Mouse (Mus musculus) hindbrain, embryonic 10.5 days (tissue): ENCODE measurements around the gene Oaz3. TPM values are rescaled to one million over a fixed set of nuclear protein-coding genes. Genes with fewer than 3 reads are reported as not detected.
A peak's percentile ranks its signal among the peaks of the same experiment; 100 is the strongest.

ENCODE experiments used
- DNase-seq: peaks from one replicate; pipeline ENCODE4 v3.0.0-alpha.2; 2017; ENCODE audit warnings: low spot score
- H3K27ac ChIP-seq: fragments of 300-500 bp; sonication (generic); 2 replicates; pipeline ENCODE4 v1.5.1; 2016; ENCODE audit warnings: mild to moderate bottlenecking, moderate library complexity
- H3K27me3 ChIP-seq: fragments of 300-500 bp; sonication (generic); 2 replicates; pipeline ENCODE4 v1.6.1; 2016; ENCODE audit warnings: mild to moderate bottlenecking; ENCODE audit not compliant: poor library complexity, insufficient read depth, severe bottlenecking
- H3K36me3 ChIP-seq: fragments of 300-500 bp; sonication (generic); 2 replicates; pipeline ENCODE4 v1.6.1; 2016; ENCODE audit warnings: mild to moderate bottlenecking, moderate library complexity
- H3K4me1 ChIP-seq: fragments of 300-500 bp; sonication (generic); replicated peaks from 2 replicates; pipeline ENCODE4 v1.6.1; 2016; ENCODE audit warnings: mild to moderate bottlenecking
- H3K4me3 ChIP-seq: fragments of 300-500 bp; sonication (generic); 2 replicates; pipeline ENCODE4 v1.5.1; 2016; ENCODE audit warnings: mild to moderate bottlenecking, moderate library complexity
- H3K9me3 ChIP-seq: fragments of 300-500 bp; sonication (generic); 2 replicates; pipeline ENCODE4 v1.6.1; 2016; ENCODE audit warnings: mild to moderate bottlenecking, moderate library complexity
- WGBS: fragments of 180-500 bp; shearing (Covaris S2); methylation state at CpG from one replicate; pipeline ENCODE4 v1.1.7; 2016; 5-methylcytosine and 5-hydroxymethylcytosine counted together
- polyA plus RNA-seq: library from polyadenylated mRNA; unstranded; fragments of >200 nt; fragmentation: Nextera tagmentation; extraction: Ambion mirVana; gene quantifications from 2 replicates; pipeline ENCODE4 v1.2.1, GENCODE M21; 2016

Gene Oaz3
- polyA plus RNA-seq = 0.26 and 0.98 TPM in 2 replicates

GRCm38 (mm10) chr3:94443597-94443964, at the start of gene Oaz3:
Gene Oaz3 (minus strand): TSS chr3:94443915.
- Histone ChIP-seq H3K36me3 (peaks cover 42% of the 10 kb centered on the region), H3K4me3 (peak within 1 kb of the TSS; percentile 97), H3K27me3 (no peaks in the 10 kb centered on the region), H3K9me3 (no peaks in the 10 kb centered on the region), H3K4me1 (peaks cover 12% of the 10 kb centered on the region), H3K27ac (peak within 1 kb of the TSS; percentile 88)
- under 1% methylated on average over 24 of the region's 24 CpGs for WGBS
- no peak for DNase-seq

DNA sequence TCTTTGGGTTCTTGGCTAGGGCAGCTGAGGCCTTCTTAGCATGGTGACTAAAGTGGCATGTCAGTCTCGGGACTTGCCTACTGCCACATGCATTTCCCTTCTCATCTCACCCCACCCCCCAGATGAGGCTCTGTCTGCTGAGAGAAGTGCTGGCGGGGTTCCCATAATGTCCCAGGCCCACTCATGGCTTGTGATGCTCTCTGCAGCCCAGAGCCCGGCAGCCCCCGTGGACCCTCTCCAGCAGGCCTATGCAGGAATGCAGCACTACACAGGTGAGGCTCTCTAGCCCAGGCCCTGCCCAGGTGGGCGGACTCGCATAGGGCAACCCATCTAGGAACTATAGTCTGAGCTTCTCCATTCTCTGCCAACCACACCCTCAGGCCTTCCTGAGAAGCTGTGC, 43.9 kb upstream of the Oaz3 start:
- no peak for DNase-seq
- Histone ChIP-seq H3K27ac (0 out of 2 replicates have a peak overlapping the region, but pooled peaks have one; percentile 1), H3K36me3 (peaks cover 73% of the 10 kb centered on the region), H3K4me1 (peaks cover 77% of the 10 kb centered on the region), H3K27me3 (no peaks in the 10 kb centered on the region), H3K9me3 (no peaks in the 10 kb centered on the region), H3K4me3 (no peak overlapping the region)
- 81% methylated on average over 6 of the region's 6 CpGs for WGBS

DNA sequence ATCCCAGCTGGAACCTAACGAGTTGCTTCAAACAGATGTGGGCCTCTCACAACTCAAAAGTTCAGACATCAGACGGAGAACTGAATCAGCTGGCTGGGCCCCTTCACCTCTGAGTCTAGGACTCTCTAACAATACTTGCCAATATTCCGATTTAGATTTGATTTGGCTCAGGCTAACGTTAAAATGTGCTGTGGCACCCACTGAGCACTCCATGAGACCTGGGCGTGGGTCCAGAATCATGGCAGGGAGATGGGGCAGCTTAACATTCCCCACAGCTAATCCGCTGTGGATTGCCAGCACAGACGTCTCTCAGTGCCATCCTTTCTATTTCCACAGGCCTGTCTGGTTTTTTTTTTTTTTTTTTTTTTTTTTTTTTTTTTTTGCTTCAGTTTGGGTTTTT, 42.2 kb upstream of the Oaz3 start:
- 73% methylated on average over 7 of the region's 7 CpGs for WGBS
- peaks cover 63% of the 10 kb centered on the region for H3K36me3 ChIP-seq
- peak overlapping the region; percentile 87; the same call in 1 of the 2 replicates for H3K27ac ChIP-seq

DNA sequence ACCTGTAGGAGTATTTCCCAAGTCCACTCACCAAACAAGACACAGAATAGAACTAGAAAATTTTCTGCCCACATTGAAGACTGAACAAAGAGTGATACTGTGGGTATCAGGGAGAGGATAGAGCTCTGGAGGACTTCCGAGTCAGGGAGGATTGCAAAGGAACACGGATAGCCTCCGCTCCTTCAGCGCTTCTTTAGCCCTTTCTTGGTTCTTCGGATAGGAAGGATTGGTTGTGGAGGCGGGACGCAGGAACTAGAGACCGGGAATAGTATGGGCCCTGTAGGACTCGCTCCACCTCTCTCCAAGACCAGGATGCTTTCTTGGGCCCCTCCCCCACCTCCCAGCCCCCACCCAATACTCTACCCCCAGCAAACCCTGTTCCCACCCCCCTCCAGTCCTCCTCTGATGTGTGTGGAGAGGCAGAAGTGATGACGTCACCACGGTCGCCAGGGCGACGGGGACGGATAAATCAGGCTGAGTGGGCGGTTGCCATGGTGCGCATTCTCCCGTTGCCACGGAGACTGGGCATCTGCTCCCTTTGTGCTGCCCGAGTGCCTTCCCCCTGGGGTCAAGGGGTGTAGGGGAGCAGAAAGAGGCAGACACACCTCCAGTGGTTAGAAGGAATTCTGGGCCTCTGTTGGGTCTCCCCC, 40.2 kb upstream of the Oaz3 start:
- DNase-seq = peak; percentile 96
- Histone ChIP-seq H3K27me3 (peaks cover 23% of the 10 kb centered on the region), H3K36me3 (peaks cover 44% of the 10 kb centered on the region), H3K4me1 (peaks cover 91% of the 10 kb centered on the region), H3K27ac (peak overlapping the region; percentile 87), H3K9me3 (no peaks in the 10 kb centered on the region), H3K4me3 (peak overlapping the region; percentile 35)
- WGBS = 12% methylated on average over 20 of the region's 20 CpGs

More for the DNA sequence above, 42.2 kb upstream of the Oaz3 start:
- Histone ChIP-seq H3K27me3 (peaks cover 4% of the 10 kb centered on the region; the same call in 1 of the 2 replicates), H3K4me3 (no peak overlapping the region), H3K4me1 (peaks cover 88% of the 10 kb centered on the region), H3K9me3 (no peaks in the 10 kb centered on the region)
- no peak for DNase-seq

- Histone ChIP-seq H3K27me3 (peaks cover 30% of the 10 kb centered on the region), H3K9me3 (no peaks in the 10 kb centered on the region), H3K27ac (peak overlapping the region; percentile 87), H3K4me1 (peaks cover 98% of the 10 kb centered on the region), H3K4me3 (no peak overlapping the region), H3K36me3 (peaks cover 33% of the 10 kb centered on the region)
- DNase-seq = no peak
- WGBS = 85% methylated on average over 17 of the region's 17 CpGs
These were observed 39.2 kb upstream of the Oaz3 start for GRCm38 (mm10) chr3:94482764-94483385.

DNA sequence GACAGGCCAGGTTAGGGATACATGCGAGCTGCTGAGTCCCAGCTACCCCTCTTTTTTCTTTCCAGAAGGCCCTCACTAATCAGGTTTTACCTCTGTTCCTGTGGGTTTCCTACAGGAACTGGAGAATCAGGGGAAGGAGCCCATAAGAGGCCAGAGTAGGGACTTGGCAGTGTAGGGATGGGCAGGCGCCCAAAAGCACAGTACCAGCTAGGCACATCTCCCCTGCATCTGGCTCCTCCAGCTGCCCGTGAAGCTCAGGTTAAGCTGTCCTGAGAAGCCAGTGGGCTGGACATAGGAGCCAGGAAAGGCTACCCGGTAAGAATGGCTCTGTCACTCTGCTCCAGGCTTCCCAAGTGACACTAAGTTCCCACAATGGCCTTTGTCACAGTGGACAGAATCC, 37.7 kb upstream of the Oaz3 start:
- peaks cover 30% of the 10 kb centered on the region for H3K27me3 ChIP-seq
- H3K4me1 ChIP-seq = peaks cover 98% of the 10 kb centered on the region
- WGBS = 73% methylated on average over 4 of the region's 4 CpGs
- no peak overlapping the region; the same call in 1 of the 2 replicates for H3K4me3 ChIP-seq
- DNase-seq = no peak
- H3K36me3 ChIP-seq = peaks cover 19% of the 10 kb centered on the region
- 0 out of 2 replicates have a peak overlapping the region, but pooled peaks have one; percentile 2 for H3K27ac ChIP-seq
- no peaks in the 10 kb centered on the region for H3K9me3 ChIP-seq

- peak; percentile 40 for DNase-seq
- H3K9me3 ChIP-seq = no peaks in the 10 kb centered on the region
- WGBS = 7% methylated on average over 16 of the region's 16 CpGs
- peaks cover 11% of the 10 kb centered on the region; the same call in 1 of the 2 replicates for H3K36me3 ChIP-seq
- H3K27me3 ChIP-seq = peaks cover 30% of the 10 kb centered on the region
- peaks cover 94% of the 10 kb centered on the region for H3K4me1 ChIP-seq
- peak within 1 kb of the TSS; percentile 92 for H3K27ac ChIP-seq
- peak within 1 kb of the TSS; percentile 59 for H3K4me3 ChIP-seq
These were observed 36.7 kb upstream of the Oaz3 start, which contains the start of gene Riiad1 for GRCm38 (mm10) chr3:94480291-94480884. Gene Riiad1 (minus strand): TSS chr3:94480341.

- Histone ChIP-seq H3K9me3 (no peaks in the 10 kb centered on the region), H3K4me1 (peaks cover 85% of the 10 kb centered on the region), H3K36me3 (0 out of 2 replicates have a peak, but pooled peaks cover 5% of the 10 kb centered on the region), H3K27ac (peak overlapping the region; percentile 92), H3K4me3 (peak overlapping the region; percentile 59), H3K27me3 (peaks cover 30% of the 10 kb centered on the region)
- 7% methylated on average over 11 of the region's 11 CpGs for WGBS
- DNase-seq = peak; percentile 48
These were observed 35.8 kb upstream of the Oaz3 start for GRCm38 (mm10) chr3:94479564-94479963.

- peaks cover 84% of the 10 kb centered on the region for H3K4me1 ChIP-seq
- H3K27me3 ChIP-seq = peaks cover 30% of the 10 kb centered on the region
- WGBS = 7% methylated on average over 9 of the region's 9 CpGs
- no peaks in the 10 kb centered on the region for H3K9me3 ChIP-seq
- peak overlapping the region; percentile 59 for H3K4me3 ChIP-seq
- H3K36me3 ChIP-seq = 0 out of 2 replicates have a peak, but pooled peaks cover 5% of the 10 kb centered on the region
- peak overlapping the region; percentile 92 for H3K27ac ChIP-seq
- peak; percentile 55 for DNase-seq
These were observed 35.0 kb upstream of the Oaz3 start for GRCm38 (mm10) chr3:94478591-94479169.

- peak within 1 kb of the TSS; percentile 59 for H3K4me3 ChIP-seq
- peaks cover 30% of the 10 kb centered on the region for H3K27me3 ChIP-seq
- H3K27ac ChIP-seq = peak within 1 kb of the TSS; percentile 92
- peaks cover 84% of the 10 kb centered on the region for H3K4me1 ChIP-seq
- 0 out of 2 replicates have a peak, but pooled peaks cover 5% of the 10 kb centered on the region for H3K36me3 ChIP-seq
- 1% methylated on average over 14 of the region's 14 CpGs for WGBS
- H3K9me3 ChIP-seq = no peaks in the 10 kb centered on the region
- DNase-seq = peak; percentile 80
These were observed 34.3 kb upstream of the Oaz3 start, which contains the start of gene Celf3 for GRCm38 (mm10) chr3:94477981-94478422. Gene Celf3 (plus strand): TSS chr3:94478295.

DNA sequence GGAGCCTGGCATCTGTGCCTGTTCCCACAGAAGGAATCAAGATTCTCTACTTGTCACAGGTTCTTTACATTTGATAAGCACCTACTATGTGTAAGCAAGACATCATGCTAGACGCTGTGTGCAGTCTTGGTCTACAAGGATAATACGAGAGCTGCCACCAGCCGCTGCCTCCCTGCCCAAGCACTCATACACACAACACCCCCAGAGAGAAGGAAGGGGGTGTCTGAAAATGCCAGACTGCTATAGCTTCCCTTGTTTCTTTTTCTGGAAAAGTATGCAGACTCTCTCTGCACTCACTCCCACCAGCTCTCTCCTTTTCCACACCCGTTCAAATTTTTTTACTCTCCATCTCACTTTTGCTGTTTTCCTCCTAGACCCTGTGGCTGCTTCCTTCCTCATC, 33.7 kb upstream of the Oaz3 start:
- Histone ChIP-seq H3K4me1 (peaks cover 84% of the 10 kb centered on the region), H3K9me3 (no peaks in the 10 kb centered on the region), H3K4me3 (peak overlapping the region; percentile 59), H3K27me3 (peaks cover 30% of the 10 kb centered on the region), H3K36me3 (0 out of 2 replicates have a peak, but pooled peaks cover 5% of the 10 kb centered on the region), H3K27ac (peak overlapping the region; percentile 92)
- DNase-seq = no peak
- 44% methylated on average over 4 of the region's 4 CpGs for WGBS

DNA sequence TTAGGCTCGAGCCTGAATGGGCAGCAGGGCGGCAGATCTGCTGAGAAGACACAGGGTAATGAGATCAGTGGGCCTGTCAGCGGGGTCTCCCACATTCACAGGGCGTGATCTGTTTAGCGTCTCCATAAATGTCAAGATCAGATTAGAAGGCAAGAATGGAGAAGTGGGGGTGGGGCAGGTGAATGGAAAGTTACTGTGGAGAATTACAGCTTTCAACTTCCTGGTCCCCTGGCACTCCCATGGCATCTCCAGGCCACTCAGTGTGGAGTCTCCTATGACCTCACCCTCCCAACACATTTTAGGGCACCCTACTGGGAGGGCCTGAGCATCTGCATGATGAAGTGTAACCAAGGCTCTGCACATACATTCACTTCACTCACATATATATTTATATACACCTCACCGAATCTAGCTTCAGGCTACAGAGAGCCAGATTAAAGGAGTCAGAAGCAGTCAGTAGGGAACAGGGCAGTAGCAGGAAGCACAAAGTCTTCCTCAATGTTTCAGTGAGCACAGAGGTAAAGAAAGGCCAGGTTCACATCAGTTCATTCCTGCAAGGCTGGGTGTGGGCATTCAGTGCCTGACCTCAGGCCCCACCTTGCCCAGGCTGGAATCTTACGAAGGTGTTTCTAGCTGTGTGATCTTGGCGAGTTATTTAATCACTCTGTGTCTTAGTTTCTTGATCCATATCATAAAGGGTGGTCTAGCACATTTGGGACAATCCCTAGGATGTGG, 32.8 kb upstream of the Oaz3 start:
- DNase-seq = no peak
- no peak overlapping the region for H3K27ac ChIP-seq
- H3K9me3 ChIP-seq = no peaks in the 10 kb centered on the region
- 0 out of 2 replicates have a peak, but pooled peaks cover 3% of the 10 kb centered on the region for H3K36me3 ChIP-seq
- no peak overlapping the region for H3K4me3 ChIP-seq
- H3K27me3 ChIP-seq = peaks cover 30% of the 10 kb centered on the region
- 75% methylated on average over 8 of the region's 8 CpGs for WGBS
- H3K4me1 ChIP-seq = peaks cover 79% of the 10 kb centered on the region
